Mouse (Mus musculus) G1E (cell line): ENCODE measurements around the gene Atp6v1c2.

Experiments
- CTCF ChIP-seq: IDR thresholded peaks from 2 replicates; pipeline ENCODE4 v1.5.1; 2012; ENCODE audit warnings: low read depth, low read length, inconsistent platforms, mixed read lengths
- GATA1 ChIP-seq: IDR thresholded peaks from 2 replicates; pipeline ENCODE4 v1.6.1; 2012; ENCODE audit warnings: borderline replicate concordance, low read length, inconsistent platforms, mixed read lengths
- GATA2 ChIP-seq: IDR thresholded peaks from 2 replicates; pipeline ENCODE4 v1.6.1; 2012; ENCODE audit warnings: low read depth, low read length, inconsistent platforms, borderline replicate concordance

GRCm38 (mm10) chr12:17360650-17361049 lies 31.5 kb upstream of the Atp6v1c2 start:
- TF ChIP-seq CTCF (no peak), GATA1 (no peak), GATA2 (no peak)
